Comparison of ENCODE assay signal across 8 mouse cellular contexts in genomic region chr7:107594857-107595402, GRCm38 (mm10). TPM values are rescaled to one million over a fixed set of nuclear protein-coding genes. Genes with fewer than 3 reads are reported as not detected.
DNase-seq lines count a peak whose midpoint lies in the region; ATAC-seq lines count a peak whose summit lies in the region.

Gene Ppfibp2 (plus strand): TSS chr7:107595207.

- WGBS in embryonic facial prominence, embryonic 10.5 days: under 1% methylated on average over 24 of the region's 24 CpGs
- WGBS in intestine, embryonic 15.5 days: under 1% methylated on average over 23 of the region's 24 CpGs

- ATAC-seq in intestine, embryonic 15.5 days: peak; percentile 99

- peaks cover 12% of the 10 kb centered on the region for H3K36me3 ChIP-seq in embryonic facial prominence, embryonic 10.5 days (replicated peaks)
- no peaks in the 10 kb centered on the region for H3K36me3 ChIP-seq in intestine, embryonic 15.5 days
- no peaks in the 10 kb centered on the region for H3K36me3 ChIP-seq in megakaryocyte, embryonic 14.5 days (replicated peaks; ENCODE audit: low read length)

- peak within 1 kb of the TSS; percentile 63 for H3K4me3 ChIP-seq in embryonic facial prominence, embryonic 10.5 days
- peak within 1 kb of the TSS; percentile 52 for H3K4me3 ChIP-seq in intestine, embryonic 15.5 days (replicated peaks)
- H3K4me3 ChIP-seq in megakaryocyte, embryonic 14.5 days (replicated peaks): peak within 1 kb of the TSS; percentile 91

- H3K9ac ChIP-seq in intestine, embryonic 15.5 days: peak within 1 kb of the TSS; percentile 26

- peaks cover 29% of the 10 kb centered on the region for H3K4me1 ChIP-seq in embryonic facial prominence, embryonic 10.5 days
- H3K4me1 ChIP-seq in intestine, embryonic 15.5 days (replicated peaks): 0 out of 2 replicates have a peak, but pooled peaks cover 6% of the 10 kb centered on the region
- peaks cover 23% of the 10 kb centered on the region for H3K4me1 ChIP-seq in megakaryocyte, embryonic 14.5 days

- intact Hi-C loops in left cerebral cortex, postnatal 10 days (cut with DNase I): no loop called here

- H3K27ac ChIP-seq in embryonic facial prominence, embryonic 10.5 days (replicated peaks): peak within 1 kb of the TSS; percentile 73
- H3K27ac ChIP-seq in intestine, embryonic 15.5 days: peak within 1 kb of the TSS; percentile 69

- peaks cover 8% of the 10 kb centered on the region; the same call in 1 of the 2 replicates for H3K27me3 ChIP-seq in embryonic facial prominence, embryonic 10.5 days (replicated peaks; ENCODE audit: low read depth, poor library complexity, severe bottlenecking)
- no peaks in the 10 kb centered on the region for H3K27me3 ChIP-seq in intestine, embryonic 15.5 days (replicated peaks)
- H3K27me3 ChIP-seq in megakaryocyte, embryonic 14.5 days (replicated peaks): peaks cover 3% of the 10 kb centered on the region

- peak within 1 kb of the TSS; percentile 78 for H3K4me2 ChIP-seq in intestine, embryonic 15.5 days (replicated peaks)

- H3K9me3 ChIP-seq in embryonic facial prominence, embryonic 10.5 days: no peaks in the 10 kb centered on the region
- no peaks in the 10 kb centered on the region for H3K9me3 ChIP-seq in intestine, embryonic 15.5 days
- H3K9me3 ChIP-seq in megakaryocyte, embryonic 14.5 days: no peaks in the 10 kb centered on the region

- peak; percentile 98 for DNase-seq in adrenal gland, postnatal 14 days
- peak; percentile 92 for DNase-seq in embryonic facial prominence, embryonic 10.5 days (ENCODE audit: low spot score)
- peak; percentile 75 to 87 for DNase-seq in gastrocnemius, postnatal 4 days (ENCODE audit: low spot score in 2 of 2)
- DNase-seq in left cerebral cortex, postnatal 10 days (ENCODE audit: extremely low spot score in 1 of 2, low spot score in 2 of 2): peak; percentile 35 to 92
- DNase-seq in right cerebral cortex, adult 2 months (ENCODE audit: low spot score in 2 of 2): peak; percentile 70 to 77
- DNase-seq in urinary bladder, adult 2 months (ENCODE audit: low spot score): peak; percentile 88

RNA-seq across cellular contexts. Expression of gene Ppfibp2, which starts in this region (rescaled TPM):
- total RNA-seq in adrenal gland, postnatal 14 days (2021): 7.8 and 8.7 TPM in 2 replicates
- 21.5 and 24.0 TPM in 2 replicates for polyA plus RNA-seq in embryonic facial prominence, embryonic 10.5 days (2016; fragmentation: Nextera tagmentation; extraction: Ambion mirVana)
- total RNA-seq in gastrocnemius, postnatal 4 days (2021): 10 to 100 TPM; 24.4 to 25.7 TPM
- 11.5 and 12.8 TPM in 2 replicates for polyA plus RNA-seq in intestine, embryonic 15.5 days (2015; fragmentation: Nextera tagmentation; extraction: Ambion mirVana)
- total RNA-seq in left cerebral cortex, postnatal 10 days (2021): 1 to 10 TPM; 3.5 to 3.9 TPM
- polyA plus RNA-seq in megakaryocyte, embryonic 14.5 days (2012; ENCODE audit: insufficient read depth, low replicate concordance): 0.66 and 1.6 TPM in 2 replicates
- polyA plus RNA-seq in urinary bladder, adult 2 months (2012; rRNA removed): 73.4 and 81.1 TPM in 2 replicates

Comparison
In these comparisons a context has a peak if more than half of its experiments do, and no peak if none do; other contexts are left out.
1. Peak in every context shown above with its lines: DNase-seq, ATAC-seq, H3K4me3 ChIP-seq and H3K27ac ChIP-seq.